Mouse (Mus musculus): ENCODE measurements around the gene Zfp316.

Zfp316 gene

GRCm38 (mm10) chr5:143269363-143270150 lies at the start of gene Zfp316:
Gene Zfp316, minus strand, starts transcription at chr5:143270022.
- peak; percentile 73 for DNase-seq

- DNase-seq: no peak
Measured at GRCm38 (mm10) chr5:143317288-143317610, 47.4 kb upstream of the Zfp316 start.

GRCm38 (mm10) chr5:143316605-143317287 lies 46.9 kb upstream of the Zfp316 start:
- DNase-seq: no peak

- no peak for DNase-seq
Measured at GRCm38 (mm10) chr5:143315514-143315888, 45.7 kb upstream of the Zfp316 start.

- peak; percentile 55 for DNase-seq
Measured at GRCm38 (mm10) chr5:143314730-143315513, 45.1 kb upstream of the Zfp316 start, which contains the start of gene E130309D02Rik. Gene E130309D02Rik, minus strand, starts transcription at chr5:143315360.

GRCm38 (mm10) chr5:143314183-143314729 lies 44.4 kb upstream of the Zfp316 start:
- DNase-seq: no peak

- DNase-seq: peak; percentile 80
Measured at GRCm38 (mm10) chr5:143311886-143312285, 42.1 kb upstream of the Zfp316 start.

- no peak for DNase-seq
Measured at GRCm38 (mm10) chr5:143309916-143310315, 40.1 kb upstream of the Zfp316 start.

- no peak for DNase-seq
Measured at GRCm38 (mm10) chr5:143308825-143309224, 39.0 kb upstream of the Zfp316 start.

GRCm38 (mm10) chr5:143304251-143304650 lies 34.4 kb upstream of the Zfp316 start:
- no peak for DNase-seq

GRCm38 (mm10) chr5:143301296-143301695 lies 31.5 kb upstream of the Zfp316 start:
- peak; percentile 57 for DNase-seq

GRCm38 (mm10) chr5:143299686-143300085 lies 29.9 kb upstream of the Zfp316 start:
- DNase-seq: no peak

GRCm38 (mm10) chr5:143298391-143298790 lies 28.6 kb upstream of the Zfp316 start:
- no peak for DNase-seq

GRCm38 (mm10) chr5:143297986-143298385 lies 28.2 kb upstream of the Zfp316 start:
- no peak for DNase-seq

- DNase-seq: no peak
Measured at GRCm38 (mm10) chr5:143295330-143295729, 25.5 kb upstream of the Zfp316 start.

GRCm38 (mm10) chr5:143294862-143295261 lies 25.0 kb upstream of the Zfp316 start:
- no peak for DNase-seq

- no peak for DNase-seq
Measured at GRCm38 (mm10) chr5:143293404-143293803, 23.6 kb upstream of the Zfp316 start, which contains the start of gene Zfp853. Gene Zfp853, minus strand, starts transcription at chr5:143293623.

GRCm38 (mm10) chr5:143292879-143293278 lies 23.1 kb upstream of the Zfp316 start:
- DNase-seq: no peak

- DNase-seq: no peak
Measured at GRCm38 (mm10) chr5:143289299-143289698, 19.5 kb upstream of the Zfp316 start.

- no peak for DNase-seq
Measured at GRCm38 (mm10) chr5:143288378-143288911, 18.6 kb upstream of the Zfp316 start.

GRCm38 (mm10) chr5:143287774-143288328 lies 18.0 kb upstream of the Zfp316 start:
- DNase-seq: no peak

GRCm38 (mm10) chr5:143284762-143285161 lies 14.9 kb upstream of the Zfp316 start:
- DNase-seq: no peak

- no peak for DNase-seq
Measured at GRCm38 (mm10) chr5:143279247-143279646, 9.4 kb upstream of the Zfp316 start.
